Mouse (Mus musculus) MEL (cell line): ENCODE results near the gene Defb30.

Source experiments
- E2F4 ChIP-seq: IDR thresholded peaks from 2 replicates; pipeline ENCODE4 v1.6.1; 2011; ENCODE audit warnings: low read depth, low read length, improper control_type of control experiment, borderline replicate concordance
- GATA1 ChIP-seq: IDR thresholded peaks from 2 replicates; pipeline ENCODE4 v1.6.1; 2011; ENCODE audit warnings: low read depth, low read length, improper control_type of control experiment
- NRF1 ChIP-seq: IDR thresholded peaks from 2 replicates; pipeline ENCODE4 v1.6.1; 2014; ENCODE audit warnings: low read depth, mild to moderate bottlenecking, inconsistent platforms, low read length, improper control_type of control experiment, moderate library complexity; ENCODE audit not compliant: poor library complexity, insufficient read depth, severe bottlenecking
- POLR2A ChIP-seq, 2 experiments: IDR thresholded peaks; 2 replicates each; pipeline ENCODE4 v1.6.1; 2011 to 2012; ENCODE audit warnings: low read length in 2 of 2, mild to moderate bottlenecking in 2 of 2, control low read depth in 1 of 2, improper control_type of control experiment in 1 of 2, low read depth in 1 of 2, moderate library complexity in 1 of 2; ENCODE audit not compliant: control insufficient read depth in 1 of 2, insufficient read depth in 1 of 2, poor library complexity in 1 of 2
- USF1 ChIP-seq: IDR thresholded peaks from 2 replicates; pipeline ENCODE4 v1.6.1; 2014; ENCODE audit warnings: low read depth, mild to moderate bottlenecking, inconsistent platforms, low read length, improper control_type of control experiment, moderate library complexity

DNA sequence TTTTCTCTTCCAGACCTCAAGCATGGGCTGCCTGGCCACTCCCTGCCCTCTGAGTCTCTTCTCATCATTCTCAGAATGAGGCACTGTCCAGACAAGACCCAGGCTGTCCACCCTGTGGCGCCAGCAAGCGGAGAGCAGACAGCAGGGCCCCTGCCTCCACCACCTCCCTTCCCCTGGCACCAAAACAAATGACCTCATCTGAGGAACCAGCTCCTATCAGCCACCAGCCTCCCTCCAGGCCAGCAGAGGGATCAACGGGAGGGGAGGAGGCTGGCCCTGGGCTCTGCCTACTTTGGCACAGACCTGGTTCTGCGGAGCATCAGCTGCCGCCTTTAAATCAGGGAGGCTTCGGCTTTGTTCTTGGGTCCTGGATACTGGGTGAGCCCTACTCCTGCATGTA is 5.0 kb upstream of the Defb30 start:
- no peak for TF ChIP-seq USF1
- no peak for TF ChIP-seq NRF1
- TF ChIP-seq POLR2A (IDR thresholded peaks at IDR 0.05; ENCODE audit: control insufficient read depth in 1 of 2, insufficient read depth in 1 of 2, low read depth in 1 of 2, low read length in 2 of 2, poor library complexity in 1 of 2): no peak
- TF ChIP-seq GATA1: no peak
- TF ChIP-seq E2F4: no peak
